In genomic region chr9:32033937-32034336, GRCm38 (mm10) we compare ENCODE assay signal across 9 mouse cellular contexts.
A peak's percentile ranks its signal among the peaks of the same experiment; 100 is the strongest.
DNase-seq lines count a peak whose midpoint lies in the region; ATAC-seq lines count a peak whose summit lies in the region.
"Had no signal": no experiment of that assay in that cellular context is flagged by ENCODE, and none has a peak within 500 bp of the region (broad histone marks: within the 10 kb centered on the region; RNA-seq: fewer than 3 reads in every experiment).

No protein-coding gene starts in this region.

- no peak overlapping the region for H3K27ac ChIP-seq in forebrain, embryonic 15.5 days (replicated peaks)
- H3K27ac ChIP-seq in midbrain, embryonic 11.5 days (ENCODE audit: low read depth, low read length) = no peak overlapping the region
- no peak overlapping the region for H3K27ac ChIP-seq in liver, embryonic 12.5 days

- ATAC-seq in forebrain, embryonic 15.5 days (replicated peaks) = no peak
- no peak for ATAC-seq in midbrain, embryonic 11.5 days (ENCODE audit: low FRiP score)
- ATAC-seq in liver, embryonic 12.5 days = no peak

- peak overlapping the region; percentile 57 for H3K4me2 ChIP-seq in forebrain, embryonic 15.5 days (replicated peaks)
- peak overlapping the region; percentile 69 for H3K4me2 ChIP-seq in midbrain, embryonic 11.5 days
- H3K4me2 ChIP-seq in liver, embryonic 12.5 days = no peak overlapping the region

- H3K4me3 ChIP-seq in forebrain, embryonic 15.5 days = peak overlapping the region; percentile 87
- peak overlapping the region; percentile 86; the same call in 1 of the 2 replicates for H3K4me3 ChIP-seq in midbrain, embryonic 11.5 days (ENCODE audit: low read depth, low read length)
- H3K4me3 ChIP-seq in liver, embryonic 12.5 days = no peak overlapping the region

- H3K9me3 ChIP-seq in forebrain, embryonic 15.5 days = no peaks in the 10 kb centered on the region
- H3K9me3 ChIP-seq in midbrain, embryonic 11.5 days (ENCODE audit: control insufficient read depth, low read length) = no peaks in the 10 kb centered on the region
- H3K9me3 ChIP-seq in liver, embryonic 12.5 days (replicated peaks) = no peaks in the 10 kb centered on the region

- DNase-seq in heart, adult 11 months = peak; percentile 91
- no peak for DNase-seq in heart, adult 8-10 months (ENCODE audit: low spot score)
- DNase-seq in 3T3-L1 (ENCODE audit: low read depth, low spot score) = peak; percentile 14
- peak; percentile 90 for DNase-seq in midbrain, embryonic 11.5 days (ENCODE audit: low spot score, missing footprints)
- DNase-seq in adipocyte (ENCODE audit: low spot score) = no peak
- no peak for DNase-seq in layer of hippocampus, adult 9-10 months (ENCODE audit: low spot score)
- DNase-seq: adrenal gland, adult 2 months had no signal

- peak overlapping the region; percentile 93; the same call in 1 of the 2 replicates for H3K9ac ChIP-seq in forebrain, embryonic 15.5 days (replicated peaks)
- no peak overlapping the region; the same call in 1 of the 2 replicates for H3K9ac ChIP-seq in midbrain, embryonic 11.5 days (ENCODE audit: low read length)
- no peak overlapping the region for H3K9ac ChIP-seq in liver, embryonic 12.5 days

- WGBS in forebrain, embryonic 15.5 days = 15% methylated on average over 6 of the region's 6 CpGs
- WGBS in midbrain, embryonic 11.5 days = 7% methylated on average over 6 of the region's 6 CpGs
- 20% methylated on average over 6 of the region's 6 CpGs for WGBS in liver, embryonic 12.5 days (ENCODE audit: insufficient replicate concordance)

- H3K27me3 ChIP-seq in forebrain, embryonic 15.5 days = no peaks in the 10 kb centered on the region
- H3K27me3 ChIP-seq in midbrain, embryonic 11.5 days (ENCODE audit: control insufficient read depth, insufficient read depth, low read length) = no peaks in the 10 kb centered on the region
- H3K27me3 ChIP-seq in liver, embryonic 12.5 days (replicated peaks) = peaks cover 59% of the 10 kb centered on the region

- no peaks in the 10 kb centered on the region for H3K36me3 ChIP-seq in forebrain, embryonic 15.5 days
- no peaks in the 10 kb centered on the region for H3K36me3 ChIP-seq in midbrain, embryonic 11.5 days (ENCODE audit: control insufficient read depth, insufficient read depth, low read length)
- H3K36me3 ChIP-seq in liver, embryonic 12.5 days = no peaks in the 10 kb centered on the region

- H3K4me1 ChIP-seq in forebrain, embryonic 15.5 days = peaks cover 40% of the 10 kb centered on the region
- H3K4me1 ChIP-seq in midbrain, embryonic 11.5 days (ENCODE audit: control insufficient read depth, insufficient read depth, low read length) = peaks cover 32% of the 10 kb centered on the region
- H3K4me1 ChIP-seq in liver, embryonic 12.5 days = 0 out of 2 replicates have a peak, but pooled peaks cover 6% of the 10 kb centered on the region

Comparison
In these comparisons a context has a peak if more than half of its experiments do, and no peak if none do; other contexts are left out.
1. DNase-seq: peak in heart, adult 11 months (single experiment), 3T3-L1 (single experiment) and midbrain, embryonic 11.5 days (single experiment); none in heart, adult 8-10 months (single experiment), adipocyte (single experiment) and layer of hippocampus, adult 9-10 months (single experiment).